Mouse (Mus musculus) heart, embryonic 16.5 days (tissue): Measurements from ENCODE around the gene Kif27. TPM values are rescaled to one million over a fixed set of nuclear protein-coding genes. Genes with fewer than 3 reads are reported as not detected.
"Not testable (repeated sequence)": the region's sequence is repeated elsewhere in the genome, so short reads cannot be mapped to it uniquely, and the experiment has no call there.

Source experiments
- ATAC-seq: fragments of 200-750 bp; cut with Nextera tagmentation; replicated peaks from 2 replicates; pipeline ENCODE4 v1.8.0; 2017; ENCODE audit warnings: moderate number of reproducible peaks; ENCODE audit not compliant: insufficient read depth, low FRiP score; ENCODE audit errors: extremely low read depth
- H3K27ac ChIP-seq: fragments of 300-500 bp; sonication (generic); 2 replicates; pipeline ENCODE4 v1.5.1; 2014; ENCODE audit warnings: mild to moderate bottlenecking, low read length, control low read depth, moderate library complexity
- H3K27me3 ChIP-seq: fragments of 300-500 bp; sonication (generic); 2 replicates; pipeline ENCODE4 v1.6.1; 2014; ENCODE audit warnings: low read length, mixed read lengths; ENCODE audit not compliant: control insufficient read depth, insufficient read depth
- H3K36me3 ChIP-seq: fragments of 300-500 bp; sonication (generic); 2 replicates; pipeline ENCODE4 v1.6.1; 2014; ENCODE audit not compliant: control insufficient read depth, insufficient read depth
- H3K4me1 ChIP-seq: fragments of 300-500 bp; sonication (generic); 2 replicates; pipeline ENCODE4 v1.6.1; 2014; ENCODE audit warnings: low read length, mixed read lengths; ENCODE audit not compliant: control insufficient read depth, insufficient read depth
- H3K4me2 ChIP-seq: fragments of 300-500 bp; sonication (generic); 2 replicates; pipeline ENCODE4 v1.6.1; 2014; ENCODE audit warnings: low read depth, mild to moderate bottlenecking, control low read depth, low read length
- H3K4me3 ChIP-seq: fragments of 300-500 bp; sonication (generic); 2 replicates; pipeline ENCODE4 v1.5.1; 2014; ENCODE audit warnings: mild to moderate bottlenecking, control low read depth, low read length
- H3K9ac ChIP-seq: fragments of 300-500 bp; sonication (generic); 2 replicates; pipeline ENCODE4 v1.6.1; 2014; ENCODE audit warnings: low read length, control low read depth
- H3K9me3 ChIP-seq: fragments of 300-500 bp; sonication (generic); replicated peaks from 2 replicates; pipeline ENCODE4 v1.6.1; 2016; ENCODE audit warnings: low read length; ENCODE audit not compliant: control insufficient read depth
- WGBS: fragments of 180-500 bp; shearing (Covaris S2); extraction: QIAGEN DNeasy Blood & Tissue Kit; methylation state at CpG from one replicate; pipeline ENCODE4 v1.1.7; 2014; 5-methylcytosine and 5-hydroxymethylcytosine counted together
- polyA plus RNA-seq: library from polyadenylated mRNA; unstranded; fragments of >200 nt; fragmentation: Nextera tagmentation; extraction: Ambion mirVana; gene quantifications from 2 replicates; pipeline ENCODE4 v1.2.1, GENCODE M21; 2015

The Kif27 gene
- polyA plus RNA-seq, 1 experiment from 2014 or later: 0.35 TPM

DNA sequence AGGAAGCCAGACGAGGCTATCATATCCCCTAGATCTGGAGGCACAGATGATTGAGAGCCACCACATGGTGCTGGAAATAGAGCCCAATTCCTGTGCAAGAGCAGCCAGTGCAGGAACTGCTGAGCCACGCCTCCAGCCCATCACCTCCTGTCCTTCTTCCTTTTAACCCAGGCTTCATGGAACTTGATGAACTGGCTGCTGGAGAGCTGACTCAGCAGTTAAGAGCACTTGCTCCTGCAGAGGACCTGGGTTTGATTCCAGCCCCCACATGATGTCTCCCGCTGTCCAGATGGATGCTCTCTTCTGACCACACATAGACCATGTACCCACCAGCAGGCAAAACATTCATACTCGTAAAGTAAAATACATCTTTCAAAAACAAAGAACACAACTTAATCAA is 9.9 kb upstream of the Kif27 start:
- no peaks in the 10 kb centered on the region for H3K27me3 ChIP-seq
- WGBS: 66% methylated on average over 4 of the region's 4 CpGs
- H3K9ac ChIP-seq: no peak overlapping the region
- H3K27ac ChIP-seq: no peak overlapping the region
- no peak overlapping the region for H3K4me2 ChIP-seq
- H3K36me3 ChIP-seq: no peaks in the 10 kb centered on the region
- H3K4me1 ChIP-seq: no peaks in the 10 kb centered on the region
- ATAC-seq: no peak
- H3K4me3 ChIP-seq: no peak overlapping the region
- no peaks in the 10 kb centered on the region for H3K9me3 ChIP-seq

DNA sequence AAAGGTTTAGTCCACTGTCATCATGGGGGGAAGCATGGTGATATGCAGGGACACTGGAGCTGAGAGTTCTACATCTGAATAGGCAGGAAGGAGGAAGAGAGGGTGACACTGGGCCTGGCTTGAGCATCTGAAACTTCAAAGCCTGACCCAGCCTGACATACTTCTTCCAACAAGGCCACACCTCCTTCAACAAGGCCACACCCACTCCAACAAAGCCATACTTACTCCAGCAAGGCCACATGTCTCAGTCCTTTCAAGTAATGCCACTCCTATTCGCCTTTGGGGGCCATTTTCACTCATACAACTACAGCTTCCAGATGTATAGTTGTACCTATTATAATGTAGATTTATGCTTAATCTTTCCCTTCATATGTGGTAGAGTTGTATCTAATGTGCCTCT is 8.7 kb upstream of the Kif27 start:
- no peaks in the 10 kb centered on the region for H3K27me3 ChIP-seq
- no peak overlapping the region for H3K4me2 ChIP-seq
- no peak overlapping the region for H3K27ac ChIP-seq
- no peak for ATAC-seq
- H3K4me3 ChIP-seq: no peak overlapping the region
- H3K9me3 ChIP-seq: no peaks in the 10 kb centered on the region
- H3K36me3 ChIP-seq: no peaks in the 10 kb centered on the region
- no peak overlapping the region for H3K9ac ChIP-seq
- 56% methylated on average over 1 of the region's 1 CpGs for WGBS
- no peaks in the 10 kb centered on the region for H3K4me1 ChIP-seq

DNA sequence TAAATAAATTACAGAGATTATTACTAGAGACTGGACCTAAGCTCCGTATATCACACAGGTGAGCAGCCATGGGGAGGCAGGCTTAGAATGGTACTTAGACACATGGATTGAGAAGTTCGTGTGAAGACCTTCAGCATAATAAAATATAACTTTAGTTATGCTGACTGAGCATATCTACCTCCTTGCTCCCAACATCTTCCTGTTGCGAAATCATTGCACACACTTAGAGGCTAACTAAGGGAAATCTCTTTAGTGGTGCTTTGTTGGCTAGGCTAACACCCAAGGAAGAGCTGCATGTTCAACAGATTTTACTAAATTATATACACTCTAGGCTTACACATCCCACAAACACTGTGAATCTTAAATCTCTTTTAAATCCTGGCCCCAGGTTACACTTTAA is 7.5 kb upstream of the Kif27 start:
- no peak overlapping the region for H3K9ac ChIP-seq
- 85% methylated on average over 3 of the region's 3 CpGs for WGBS
- no peak for ATAC-seq
- H3K4me3 ChIP-seq: no peak overlapping the region
- H3K9me3 ChIP-seq: 0 out of 2 replicates have a peak, but pooled peaks cover 6% of the 10 kb centered on the region
- no peak overlapping the region for H3K4me2 ChIP-seq
- H3K4me1 ChIP-seq: no peaks in the 10 kb centered on the region
- H3K27ac ChIP-seq: no peak overlapping the region
- no peaks in the 10 kb centered on the region for H3K27me3 ChIP-seq
- H3K36me3 ChIP-seq: no peaks in the 10 kb centered on the region

DNA sequence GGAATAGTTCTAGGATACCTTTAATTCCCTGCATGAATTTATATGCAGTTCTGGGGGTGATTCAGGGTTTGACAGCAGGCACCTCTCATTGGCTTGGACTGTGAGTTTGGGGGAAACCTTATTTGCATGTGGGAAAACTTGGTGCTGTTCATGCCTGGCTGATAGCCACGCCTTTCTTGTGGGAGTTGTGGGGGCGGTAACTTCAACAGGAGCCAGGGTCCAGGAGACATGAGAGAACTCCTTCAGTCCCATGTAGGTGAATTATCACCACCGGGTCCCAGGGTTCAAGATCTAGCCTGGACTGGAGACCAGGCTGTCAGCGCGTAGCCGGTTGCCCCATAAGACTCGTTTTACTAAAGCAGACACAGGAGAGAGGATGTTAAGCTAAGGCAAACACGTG is 6.3 kb upstream of the Kif27 start:
- H3K9me3 ChIP-seq, H3K27ac ChIP-seq, H3K36me3 ChIP-seq, H3K4me2 ChIP-seq, H3K4me3 ChIP-seq, ATAC-seq, H3K4me1 ChIP-seq, H3K9ac ChIP-seq, H3K27me3 ChIP-seq: not testable (repeated sequence)
- 80% methylated on average over 8 of the region's 8 CpGs for WGBS

DNA sequence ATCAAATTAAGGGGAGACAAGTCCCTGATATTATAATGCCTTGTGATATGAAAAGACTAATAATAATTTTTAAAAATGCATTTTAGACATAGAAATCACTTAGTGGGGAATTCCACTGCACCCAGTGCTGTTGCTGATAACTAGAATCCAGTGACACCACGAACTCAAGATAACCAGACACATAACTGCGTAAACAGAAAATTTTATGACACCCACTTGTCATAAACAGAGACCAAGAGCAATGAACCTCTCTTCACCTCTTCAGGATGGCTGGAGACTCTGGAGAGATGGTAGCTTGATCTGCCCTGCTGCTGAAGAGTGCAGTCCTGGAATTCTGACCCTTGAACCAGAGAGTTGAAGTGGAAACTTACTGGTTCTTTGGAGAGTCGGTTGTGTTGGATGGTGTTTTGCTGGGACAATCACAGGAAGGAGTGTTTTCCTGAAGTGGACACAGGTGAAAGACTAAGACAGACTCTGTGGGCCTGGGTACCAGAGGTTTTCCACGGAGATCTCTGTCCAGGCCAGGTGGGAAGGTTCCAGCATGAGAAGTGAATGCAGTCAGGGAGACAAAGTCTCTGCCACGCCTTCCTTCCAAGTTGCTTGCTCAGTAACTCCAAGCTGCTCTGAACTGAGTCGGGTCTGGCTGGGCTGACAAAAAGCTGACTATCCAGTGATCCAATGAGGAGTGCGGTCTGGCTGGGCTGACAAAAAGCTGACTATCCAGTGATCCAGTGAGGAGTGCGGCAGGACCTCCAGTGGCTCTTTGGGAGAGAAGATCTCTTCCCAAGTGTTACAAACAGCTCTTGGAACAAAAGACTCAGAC is 5.6 kb upstream of the Kif27 start:
- Histone ChIP-seq H3K36me3 (no peaks in the 10 kb centered on the region), H3K4me3 (no peak overlapping the region), H3K4me1 (no peaks in the 10 kb centered on the region), H3K9me3 (0 out of 2 replicates have a peak, but pooled peaks cover 6% of the 10 kb centered on the region), H3K4me2 (no peak overlapping the region), H3K27ac (no peak overlapping the region), H3K9ac (no peak overlapping the region), H3K27me3 (no peaks in the 10 kb centered on the region)
- no peak for ATAC-seq
- whole genome bisulfite sequencing: 71% methylated on average over 8 of the region's 8 CpGs

DNA sequence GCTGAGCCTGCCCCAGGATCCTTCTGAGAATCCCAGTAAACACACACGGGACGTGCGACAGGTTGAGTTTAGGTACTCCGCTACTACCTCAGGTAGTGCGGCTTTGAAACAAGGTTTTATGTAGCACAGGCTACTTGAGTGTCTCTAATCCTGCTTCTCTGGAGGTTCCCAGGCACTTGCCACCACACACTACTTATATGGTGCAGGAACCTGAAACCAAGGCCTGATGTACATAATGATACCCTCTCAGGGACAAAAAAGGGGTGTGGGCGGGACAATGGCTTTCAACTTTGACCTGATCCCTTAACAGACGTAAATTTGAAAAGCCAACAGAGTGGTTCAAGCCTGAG is 357 bp upstream of the Kif27 start:
- ATAC-seq: peak; percentile 37
- 11% methylated on average over 7 of the region's 7 CpGs for WGBS
- Histone ChIP-seq H3K9ac (peak overlapping the region; percentile 58), H3K4me2 (peak overlapping the region; percentile 99), H3K27me3 (no peaks in the 10 kb centered on the region), H3K9me3 (0 out of 2 replicates have a peak, but pooled peaks cover 6% of the 10 kb centered on the region), H3K36me3 (no peaks in the 10 kb centered on the region), H3K4me3 (peak overlapping the region; percentile 60), H3K4me1 (0 out of 2 replicates have a peak, but pooled peaks cover 2% of the 10 kb centered on the region), H3K27ac (peak overlapping the region; percentile 39; the same call in 1 of the 2 replicates)

DNA sequence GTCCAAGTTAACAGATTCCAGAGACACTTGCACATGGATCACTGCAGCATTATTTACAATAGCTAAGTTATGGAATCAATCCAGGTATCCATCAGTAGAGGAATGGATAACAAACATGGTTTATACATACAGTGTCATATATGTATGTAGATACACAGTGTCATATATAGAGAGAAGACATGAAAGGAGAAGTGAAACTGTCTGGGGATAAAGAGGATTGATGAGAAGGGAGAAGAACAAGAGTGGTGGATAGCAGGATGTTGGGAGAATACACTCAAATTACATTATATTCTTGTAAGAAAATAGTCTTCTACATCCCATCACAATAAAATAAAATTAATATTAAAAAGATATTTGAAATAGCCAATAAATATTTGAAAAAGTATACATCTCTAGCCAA is 5.9 kb downstream of the Kif27 start:
- no peaks in the 10 kb centered on the region for H3K9me3 ChIP-seq
- no peaks in the 10 kb centered on the region for H3K27me3 ChIP-seq
- no peaks in the 10 kb centered on the region for H3K4me1 ChIP-seq
- H3K36me3 ChIP-seq: no peaks in the 10 kb centered on the region
- ATAC-seq: no peak
- H3K27ac ChIP-seq: no peak overlapping the region
- H3K4me3 ChIP-seq: no peak overlapping the region
- no peak overlapping the region for H3K4me2 ChIP-seq
- H3K9ac ChIP-seq: no peak overlapping the region

DNA sequence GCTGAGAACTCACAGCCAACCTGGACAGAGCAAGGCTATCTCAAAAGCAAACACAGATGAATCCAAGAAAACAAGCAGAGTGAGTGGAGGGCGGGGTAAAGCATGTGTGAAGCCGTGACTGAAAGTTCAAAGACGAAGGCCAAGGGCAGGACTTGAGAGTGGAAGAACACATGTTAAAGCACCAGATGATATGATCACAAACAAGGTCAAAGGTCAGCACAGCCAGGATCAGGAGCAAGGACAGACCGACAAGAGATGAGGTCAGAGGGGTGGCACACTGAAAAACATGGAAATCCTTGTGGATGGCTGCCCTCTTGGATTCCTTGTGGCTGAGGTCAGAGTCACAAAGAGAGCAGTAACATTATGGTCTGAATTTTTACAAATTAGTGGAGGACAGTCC is 8.3 kb downstream of the Kif27 start:
- no peaks in the 10 kb centered on the region for H3K9me3 ChIP-seq
- no peaks in the 10 kb centered on the region for H3K27me3 ChIP-seq
- WGBS: 43% methylated on average over 4 of the region's 4 CpGs
- H3K4me1 ChIP-seq: no peaks in the 10 kb centered on the region
- no peaks in the 10 kb centered on the region for H3K36me3 ChIP-seq
- no peak overlapping the region for H3K4me3 ChIP-seq
- no peak for ATAC-seq
- H3K4me2 ChIP-seq: no peak overlapping the region
- H3K9ac ChIP-seq: no peak overlapping the region
- H3K27ac ChIP-seq: no peak overlapping the region

DNA sequence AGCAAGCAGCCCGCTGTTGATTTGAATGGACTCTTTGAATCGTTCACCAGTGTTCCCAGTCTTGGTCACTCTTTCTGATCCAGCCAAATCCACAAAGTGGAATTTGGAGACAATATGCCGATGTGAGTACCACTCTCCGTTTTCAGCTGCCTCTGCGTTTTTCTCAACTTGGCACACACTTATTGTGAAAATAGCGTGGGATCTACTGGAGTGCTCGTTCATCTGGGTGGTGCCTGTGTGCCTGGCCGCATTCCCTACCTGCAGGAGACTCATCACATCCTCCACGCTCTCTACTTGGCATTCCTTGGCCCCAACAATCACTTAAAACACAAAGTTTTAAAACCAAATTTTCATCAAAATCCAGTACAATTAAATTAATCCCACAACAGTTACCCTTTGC is 14.4 kb downstream of the Kif27 start:
- H3K4me3 ChIP-seq: no peak overlapping the region
- no peak overlapping the region for H3K27ac ChIP-seq
- H3K4me1 ChIP-seq: no peaks in the 10 kb centered on the region
- H3K9ac ChIP-seq: no peak overlapping the region
- no peak overlapping the region for H3K4me2 ChIP-seq
- H3K27me3 ChIP-seq: no peaks in the 10 kb centered on the region
- no peak for ATAC-seq
- no peaks in the 10 kb centered on the region for H3K36me3 ChIP-seq
- 79% methylated on average over 9 of the region's 9 CpGs for WGBS
- no peaks in the 10 kb centered on the region for H3K9me3 ChIP-seq
